Mouse (Mus musculus) testis, adult 2 months (tissue): ENCODE measurements around the gene C530008M17Rik. TPM values are rescaled to one million over a fixed set of nuclear protein-coding genes. Genes with fewer than 3 reads are reported as not detected.

Experiments used
- H3K27ac ChIP-seq: fragments of 200-500 bp; 2 replicates; pipeline ENCODE4 v1.5.1; 2012; ENCODE audit warnings: low read depth, low read length; ENCODE audit not compliant: control insufficient read depth, insufficient read depth
- H3K27me3 ChIP-seq: fragments of 200-500 bp; 2 replicates; pipeline ENCODE4 v1.6.1; 2012; ENCODE audit warnings: mild to moderate bottlenecking, low read length, moderate library complexity; ENCODE audit not compliant: control insufficient read depth, insufficient read depth
- H3K36me3 ChIP-seq: fragments of 200-500 bp; 2 replicates; pipeline ENCODE4 v1.6.1; 2012; ENCODE audit warnings: mild to moderate bottlenecking, low read length; ENCODE audit not compliant: control insufficient read depth, insufficient read depth
- H3K4me1 ChIP-seq: fragments of 200-500 bp; 2 replicates; pipeline ENCODE4 v1.6.1; 2012; ENCODE audit warnings: low read length; ENCODE audit not compliant: control insufficient read depth, insufficient read depth
- H3K4me3 ChIP-seq: fragments of 200-500 bp; 2 replicates; pipeline ENCODE4 v1.5.1; 2012; ENCODE audit warnings: low read depth, mild to moderate bottlenecking, low read length, moderate library complexity, mixed read lengths; ENCODE audit not compliant: control insufficient read depth
- CTCF ChIP-seq: fragments of 200-500 bp; IDR thresholded peaks from 2 replicates; pipeline ENCODE4 v1.5.1; 2012; ENCODE audit warnings: low read depth, mild to moderate bottlenecking, inconsistent platforms, low read length, moderate library complexity; ENCODE audit not compliant: control insufficient read depth, insufficient read depth, insufficient replicate concordance
- POLR2A ChIP-seq: fragments of 200-500 bp; IDR thresholded peaks from 2 replicates; pipeline ENCODE4 v1.6.1; 2012; ENCODE audit warnings: low read depth, mild to moderate bottlenecking, inconsistent platforms, low read length, moderate library complexity; ENCODE audit not compliant: control insufficient read depth
- polyA plus RNA-seq: library from polyadenylated mRNA; depleted of rRNA; stranded (reverse); fragments of >200 nt; gene quantifications from 2 replicates; pipeline ENCODE4 v1.2.3, GENCODE M21; 2012

C530008M17Rik gene
- polyA plus RNA-seq, 1 experiment, result 187 TPM

- no peaks in the 10 kb centered on the region; the same call in none of the 2 replicates for H3K36me3 ChIP-seq
- no peaks in the 10 kb centered on the region for H3K27me3 ChIP-seq
- no peaks in the 10 kb centered on the region; the same call in 1 of the 2 replicates for H3K4me1 ChIP-seq
- TF ChIP-seq POLR2A, result no peak
- TF ChIP-seq CTCF, result no peak
- H3K27ac ChIP-seq, result no peak overlapping the region
- H3K4me3 ChIP-seq, result peak overlapping the region; percentile 43; the same call in 1 of the 2 replicates
Measured at GRCm38 (mm10) chr5:76868693-76869286, 212.5 kb downstream of the C530008M17Rik start.

GRCm38 (mm10) chr5:76869553-76869952 is 213.2 kb downstream of the C530008M17Rik start:
- TF ChIP-seq CTCF, result no peak
- no peak for TF ChIP-seq POLR2A
- no peaks in the 10 kb centered on the region for H3K27me3 ChIP-seq
- no peaks in the 10 kb centered on the region; the same call in 1 of the 2 replicates for H3K4me1 ChIP-seq
- no peak overlapping the region for H3K4me3 ChIP-seq
- no peaks in the 10 kb centered on the region; the same call in none of the 2 replicates for H3K36me3 ChIP-seq
- H3K27ac ChIP-seq, result no peak overlapping the region

GRCm38 (mm10) chr5:76876106-76876758 is 219.9 kb downstream of the C530008M17Rik start:
- Histone ChIP-seq H3K4me1 (peaks cover 4% of the 10 kb centered on the region; the same call in 1 of the 2 replicates), H3K27me3 (no peaks in the 10 kb centered on the region), H3K4me3 (peak overlapping the region; percentile 79), H3K27ac (peak overlapping the region; percentile 54), H3K36me3 (no peaks in the 10 kb centered on the region; the same call in none of the 2 replicates)
- TF ChIP-seq POLR2A (no peak), CTCF (no peak)

- H3K36me3 ChIP-seq, result no peaks in the 10 kb centered on the region; the same call in 1 of the 2 replicates
- TF ChIP-seq CTCF (no peak), POLR2A (no peak)
Measured at GRCm38 (mm10) chr5:76884107-76884506, 227.8 kb downstream of the C530008M17Rik start.

GRCm38 (mm10) chr5:76887011-76887410 is 230.7 kb downstream of the C530008M17Rik start:
- H3K36me3 ChIP-seq, result no peaks in the 10 kb centered on the region; the same call in 1 of the 2 replicates
- TF ChIP-seq CTCF (no peak), POLR2A (no peak)
- no peak overlapping the region for H3K4me3 ChIP-seq
- H3K4me1 ChIP-seq, result no peaks in the 10 kb centered on the region
- no peak overlapping the region for H3K27ac ChIP-seq
- H3K27me3 ChIP-seq, result no peaks in the 10 kb centered on the region

More at GRCm38 (mm10) chr5:76884107-76884506, 227.8 kb downstream of the C530008M17Rik start:
- H3K27me3 ChIP-seq, result no peaks in the 10 kb centered on the region
- H3K27ac ChIP-seq, result no peak overlapping the region
- no peaks in the 10 kb centered on the region for H3K4me1 ChIP-seq
- no peak overlapping the region for H3K4me3 ChIP-seq

GRCm38 (mm10) chr5:76892608-76893007 is 236.3 kb downstream of the C530008M17Rik start:
- Histone ChIP-seq H3K27me3 (no peaks in the 10 kb centered on the region), H3K36me3 (no peaks in the 10 kb centered on the region; the same call in 1 of the 2 replicates), H3K4me1 (no peaks in the 10 kb centered on the region), H3K4me3 (no peak overlapping the region), H3K27ac (no peak overlapping the region)
- TF ChIP-seq POLR2A (no peak), CTCF (no peak)

- no peak overlapping the region for H3K27ac ChIP-seq
- H3K4me1 ChIP-seq, result no peaks in the 10 kb centered on the region
- TF ChIP-seq POLR2A (no peak), CTCF (no peak)
- no peak overlapping the region for H3K4me3 ChIP-seq
- no peaks in the 10 kb centered on the region; the same call in 1 of the 2 replicates for H3K36me3 ChIP-seq
- no peaks in the 10 kb centered on the region for H3K27me3 ChIP-seq
Measured at GRCm38 (mm10) chr5:76893084-76893483, 236.8 kb downstream of the C530008M17Rik start.
